Mouse (Mus musculus) right cerebral cortex, postnatal 25 days (tissue): ENCODE results near the gene 2010111I01Rik.
A peak's percentile ranks its signal among the peaks of the same experiment; 100 is the strongest.
"Not testable (repeated sequence)": the region's sequence is repeated elsewhere in the genome, so short reads cannot be mapped to it uniquely, and the experiment has no call there.

ENCODE experiments used
- DNase-seq: peaks from one replicate; pipeline ENCODE4 v3.0.0; 2022

The 2010111I01Rik gene

DNA sequence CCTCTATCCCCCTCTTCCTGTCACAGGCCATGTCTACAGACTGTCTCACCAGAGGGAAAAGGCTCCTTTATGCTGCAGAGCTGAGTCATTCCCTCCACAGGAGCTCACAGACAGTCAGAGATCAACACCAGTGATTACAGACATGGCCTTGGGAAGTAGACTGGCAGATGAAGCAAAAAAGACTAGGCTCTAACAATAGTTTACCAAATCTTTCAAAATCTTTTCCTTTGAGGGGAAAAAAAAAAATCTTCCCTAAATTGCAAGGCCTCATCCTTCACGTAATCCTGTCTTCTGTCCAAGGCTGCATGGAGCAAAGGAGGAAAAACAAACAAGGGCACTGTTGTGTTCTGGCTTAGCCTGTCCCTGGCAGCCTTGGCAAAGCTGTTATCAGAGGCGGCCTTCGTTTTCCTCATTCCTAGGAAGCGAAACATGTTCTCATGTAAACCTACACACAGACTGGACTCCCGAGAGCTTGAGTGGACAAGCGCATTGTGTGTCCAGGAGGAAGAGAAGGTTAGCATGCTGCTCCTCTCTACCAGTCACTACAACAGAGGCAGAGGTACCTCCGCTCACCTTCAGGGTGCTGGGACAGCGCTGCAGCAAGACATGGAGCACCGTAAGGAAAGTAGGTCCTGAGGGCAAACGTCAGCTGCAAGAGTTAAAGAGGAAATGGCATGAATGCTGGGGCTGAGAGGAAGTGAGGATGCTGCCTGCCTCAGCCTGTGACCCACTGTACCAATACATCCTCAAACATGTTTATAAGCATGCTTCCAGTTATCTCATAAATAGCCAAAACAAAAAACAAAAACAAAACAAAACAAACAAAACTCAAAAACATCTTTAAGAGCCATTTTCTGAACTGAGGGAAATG is 360.5 kb downstream of the 2010111I01Rik start:
- DNase-seq, result no peak

- no peak for DNase-seq
These were observed 361.3 kb downstream of the 2010111I01Rik start for GRCm38 (mm10) chr13:63326015-63326414.

- peak; percentile 64 for DNase-seq
These were observed 365.7 kb downstream of the 2010111I01Rik start for GRCm38 (mm10) chr13:63330236-63330860.

GRCm38 (mm10) chr13:63331379-63331778 is 366.7 kb downstream of the 2010111I01Rik start:
- DNase-seq, result peak; percentile 63

DNA sequence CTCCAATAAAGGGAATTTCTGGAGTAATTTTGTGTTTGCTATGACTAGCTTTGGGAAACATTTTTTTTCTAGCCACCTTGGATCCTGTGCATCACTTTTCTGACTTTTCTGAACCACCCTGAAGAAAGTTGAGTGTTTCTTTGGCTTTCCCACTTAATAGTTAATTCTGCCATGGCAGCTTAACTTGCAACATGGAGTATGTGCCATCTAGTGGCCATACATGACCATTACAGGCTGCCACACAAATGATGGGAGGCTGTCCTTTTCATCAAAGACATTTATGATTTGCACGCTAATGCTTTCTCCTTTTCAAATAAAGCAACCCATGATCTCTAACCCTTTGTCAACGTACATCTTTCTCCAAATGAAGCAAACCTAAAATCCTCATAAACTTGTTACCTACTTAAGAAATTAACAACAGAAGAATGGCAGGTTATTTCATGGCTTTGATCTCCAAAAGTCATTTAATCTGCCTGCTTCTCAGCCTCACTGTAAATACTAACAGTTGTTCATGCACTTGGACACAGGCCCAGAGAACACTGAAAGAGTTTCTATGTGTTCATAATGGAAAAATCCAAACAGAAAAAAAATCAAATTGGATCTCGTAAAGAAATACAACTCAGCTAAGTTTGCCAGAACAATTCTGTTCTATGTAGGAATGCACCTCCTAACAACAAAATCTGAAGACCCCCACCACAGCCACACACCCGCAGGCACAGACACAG is 368.0 kb downstream of the 2010111I01Rik start:
- no peak for DNase-seq

DNA sequence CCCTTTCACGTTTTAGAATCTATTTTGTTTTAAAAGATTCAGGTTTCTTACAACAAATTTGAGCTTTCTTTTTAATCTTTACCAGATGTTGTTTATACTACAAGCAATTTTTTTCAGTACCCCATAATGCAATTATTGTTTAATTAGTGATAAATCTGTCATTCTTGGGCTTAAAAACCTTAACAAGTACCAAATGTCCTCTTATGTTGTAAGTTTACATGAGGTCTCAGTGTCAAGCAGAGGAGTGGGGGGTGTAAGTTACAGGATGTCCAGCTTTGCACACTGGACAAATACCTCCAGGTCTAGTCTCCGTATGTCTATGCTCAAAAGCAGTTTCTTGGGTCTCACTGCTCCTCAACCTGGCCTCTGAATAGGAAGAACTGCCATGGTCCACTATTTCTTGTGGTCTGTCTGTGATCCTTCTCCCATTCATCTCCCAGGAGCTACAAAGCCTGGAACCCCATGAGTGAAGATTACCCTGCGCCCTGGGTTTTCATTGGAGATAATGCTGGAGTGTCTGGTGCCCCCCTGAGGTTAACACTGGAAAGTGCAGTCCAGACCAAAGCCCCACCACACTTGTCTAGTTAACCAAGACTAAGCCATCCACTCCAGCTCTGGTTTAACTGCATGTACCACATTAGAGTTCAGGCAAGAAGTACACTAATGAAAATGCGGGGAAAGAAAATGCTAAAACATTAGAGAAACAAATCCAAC is 370.9 kb downstream of the 2010111I01Rik start:
- DNase-seq, result no peak

DNA sequence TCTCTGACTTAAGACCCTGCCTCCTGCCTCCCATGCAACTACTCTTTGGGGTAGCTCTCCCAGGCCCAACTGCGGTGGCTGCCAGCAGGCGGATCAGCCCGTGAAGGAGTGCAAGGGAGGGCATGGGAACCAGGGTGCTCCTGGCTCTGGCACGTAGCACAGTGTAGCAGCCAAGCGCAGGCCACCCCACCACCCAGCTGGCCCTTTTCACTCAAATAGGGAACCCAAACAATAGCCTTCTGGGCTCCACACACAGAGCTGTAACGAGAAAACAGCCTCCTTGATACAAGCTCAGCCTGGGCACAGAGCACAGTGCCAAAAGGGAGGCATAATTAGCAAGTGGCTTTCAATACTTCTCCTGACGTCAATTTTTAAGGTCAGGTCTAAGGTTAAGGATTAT is 371.6 kb downstream of the 2010111I01Rik start:
- DNase-seq, result peak; percentile 40

GRCm38 (mm10) chr13:63337239-63337960 is 372.7 kb downstream of the 2010111I01Rik start:
- no peak for DNase-seq

GRCm38 (mm10) chr13:63339946-63340345 is 375.3 kb downstream of the 2010111I01Rik start:
- DNase-seq, result no peak

GRCm38 (mm10) chr13:63342781-63343180 is 378.1 kb downstream of the 2010111I01Rik start:
- no peak for DNase-seq

GRCm38 (mm10) chr13:63344481-63344880 is 379.8 kb downstream of the 2010111I01Rik start:
- DNase-seq, result no peak

- no peak for DNase-seq
These were observed 381.0 kb downstream of the 2010111I01Rik start for GRCm38 (mm10) chr13:63345476-63346225.

DNA sequence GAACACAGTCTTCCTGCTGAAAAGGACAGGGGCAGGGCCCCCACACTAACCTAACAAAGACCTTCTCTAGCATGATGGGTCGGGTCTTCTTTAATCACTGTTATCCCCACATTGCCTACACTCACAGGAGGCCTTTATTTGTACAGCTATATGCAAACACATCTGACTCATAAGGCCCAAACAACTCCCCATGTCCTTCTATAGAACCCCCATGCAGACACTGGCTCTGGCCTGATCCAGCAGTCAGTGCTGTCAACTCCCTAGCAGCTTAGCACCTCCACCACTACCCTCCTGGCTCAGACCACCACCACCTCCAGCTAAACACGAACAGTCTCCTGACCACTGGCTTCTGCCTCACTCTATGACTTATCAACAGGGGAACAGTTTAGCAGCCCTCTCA is 382.9 kb downstream of the 2010111I01Rik start:
- DNase-seq, result no peak

DNA sequence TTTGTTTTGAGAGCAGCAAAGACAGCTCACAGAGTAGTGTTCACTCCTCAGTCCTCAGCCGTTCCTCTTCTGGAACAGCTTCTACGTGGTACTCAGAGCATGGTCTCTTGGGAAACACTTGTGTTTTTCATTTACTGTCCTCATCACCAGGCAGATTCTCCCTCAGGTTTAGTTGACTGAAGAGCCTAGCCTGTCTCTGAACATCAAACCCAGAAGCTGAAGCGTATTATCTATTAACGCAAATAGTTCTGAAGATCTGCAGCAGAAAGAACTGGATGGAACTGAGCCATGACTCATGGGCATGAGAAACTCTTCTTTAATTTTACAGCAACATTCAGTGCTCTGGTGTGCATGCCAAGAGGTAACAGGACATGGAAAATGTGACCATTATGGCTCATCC is 385.4 kb downstream of the 2010111I01Rik start:
- DNase-seq, result no peak

GRCm38 (mm10) chr13:63353312-63353711 is 388.6 kb downstream of the 2010111I01Rik start:
- not testable (repeated sequence) for DNase-seq

DNA sequence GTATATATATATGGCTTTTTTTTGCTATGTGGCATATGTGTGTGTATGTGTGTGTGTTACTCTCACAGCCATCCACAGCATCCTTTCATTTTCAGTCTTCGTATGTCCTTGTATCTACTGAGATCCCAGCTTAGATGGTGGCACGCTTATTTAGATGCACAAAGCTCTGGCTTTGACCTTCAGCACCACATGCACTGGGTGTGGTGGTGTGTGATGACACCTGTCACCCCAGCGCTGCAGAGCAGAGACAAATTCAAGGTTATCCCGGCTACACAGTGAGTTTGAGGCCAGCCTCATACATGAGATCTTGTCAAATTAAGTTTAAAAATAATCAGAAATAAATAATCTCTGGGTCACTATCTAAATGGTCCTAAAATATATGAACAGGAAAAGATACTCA is 391.4 kb downstream of the 2010111I01Rik start:
- DNase-seq, result no peak

- peak; percentile 29 for DNase-seq
These were observed 391.9 kb downstream of the 2010111I01Rik start for GRCm38 (mm10) chr13:63356558-63356957.

GRCm38 (mm10) chr13:63359393-63359792 is 394.7 kb downstream of the 2010111I01Rik start:
- no peak for DNase-seq

DNA sequence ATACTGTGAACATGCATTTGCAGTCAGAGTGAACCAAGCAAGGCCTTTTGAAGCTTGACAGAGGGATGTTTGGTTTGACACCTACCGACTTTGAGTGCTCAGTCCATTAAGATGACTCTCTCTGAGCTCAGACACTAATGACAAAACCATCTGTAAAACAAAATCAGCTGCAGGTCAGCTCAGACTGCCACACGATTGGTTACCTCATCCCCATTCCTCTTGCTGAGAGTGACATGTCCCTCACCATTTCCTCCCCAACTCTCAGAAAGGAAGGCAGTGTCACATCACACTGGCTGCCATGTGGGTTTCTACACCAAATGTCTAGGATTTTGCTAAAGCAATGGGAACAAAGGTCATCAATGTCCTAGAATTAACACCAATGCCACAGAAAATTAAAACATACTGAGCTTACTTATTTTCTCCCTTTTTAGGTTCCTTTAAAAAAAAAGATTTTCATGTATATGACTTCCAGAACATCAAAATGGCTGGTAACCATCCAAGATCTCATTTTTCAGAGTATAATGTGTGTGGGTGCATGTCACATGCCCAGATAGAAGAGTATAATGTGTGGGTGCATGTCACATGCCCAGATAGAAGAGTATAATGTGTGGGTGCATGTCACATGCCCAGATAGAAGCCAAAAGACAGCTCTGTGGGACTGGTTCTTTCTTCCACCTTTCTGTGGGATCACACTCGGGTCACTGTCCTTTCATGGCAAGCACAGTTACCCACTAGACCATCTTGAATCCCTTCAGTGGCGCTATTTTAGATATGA is 395.6 kb downstream of the 2010111I01Rik start:
- no peak for DNase-seq

DNA sequence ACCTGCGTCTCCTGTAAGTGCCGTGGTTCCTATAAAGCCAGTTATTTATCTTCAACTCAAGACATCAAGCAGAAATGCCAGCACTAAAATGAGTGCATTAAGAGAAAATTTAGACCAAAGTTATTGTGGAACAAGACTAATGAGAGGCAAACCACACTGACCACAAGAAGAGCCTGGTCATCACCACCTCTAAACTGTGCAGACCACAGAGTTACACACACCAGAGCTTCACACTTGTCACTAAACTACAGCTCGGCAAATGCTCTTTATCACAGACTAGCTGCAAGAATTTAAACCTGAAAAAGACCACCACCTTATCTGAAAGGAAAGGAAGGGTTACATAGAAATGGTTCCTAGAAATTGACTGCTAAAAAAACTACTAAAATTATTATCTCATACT is 397.1 kb downstream of the 2010111I01Rik start:
- DNase-seq, result no peak
